Mouse (Mus musculus) telencephalon, adult 2 months (tissue): ENCODE results near the gene Galk1.

Source experiments
- DNase-seq: peaks from one replicate; pipeline ENCODE4 v3.0.0-alpha.2; 2011; ENCODE audit warnings: low read depth, low spot score

Galk1 gene

DNA sequence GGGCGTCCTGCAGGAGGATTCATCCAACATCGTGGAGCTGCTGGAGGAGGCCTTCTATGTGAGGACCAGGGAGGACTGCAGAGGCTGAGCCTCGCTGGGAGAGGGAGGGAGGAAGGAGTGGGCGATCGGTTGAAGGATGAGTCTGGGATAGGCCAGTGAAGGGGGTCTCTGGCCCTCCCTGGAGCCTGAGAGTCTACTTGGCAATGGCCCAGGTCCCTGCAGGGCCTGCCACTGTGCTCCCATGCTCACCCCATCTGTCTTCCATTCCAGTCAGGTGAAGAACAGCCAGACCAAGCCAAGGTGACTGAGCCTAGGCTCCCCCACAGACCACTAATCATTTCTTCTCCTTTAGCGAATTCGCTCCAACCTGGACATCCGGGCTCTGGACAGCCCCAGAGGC, 29.2 kb downstream of the Galk1 start:
- DNase-seq: no peak

DNA sequence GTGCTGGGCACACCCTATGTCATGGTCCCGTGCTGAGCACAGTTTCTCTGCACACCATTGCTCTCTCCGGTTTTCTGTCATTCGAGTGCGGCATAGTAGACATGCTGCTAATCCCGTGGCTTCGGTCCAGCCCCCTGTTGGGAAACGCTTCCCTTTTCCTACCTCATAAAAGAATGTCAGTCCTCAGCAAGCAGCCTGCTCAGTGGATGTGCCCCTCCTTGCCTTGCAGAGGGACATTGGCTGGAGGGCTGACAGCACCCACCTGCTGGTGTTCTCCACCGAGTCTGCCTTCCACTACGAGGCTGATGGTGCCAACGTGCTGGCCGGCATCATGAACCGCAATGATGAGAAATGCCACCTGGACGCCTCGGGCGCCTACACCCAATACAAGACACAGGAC, 30.0 kb downstream of the Galk1 start:
- no peak for DNase-seq

DNA sequence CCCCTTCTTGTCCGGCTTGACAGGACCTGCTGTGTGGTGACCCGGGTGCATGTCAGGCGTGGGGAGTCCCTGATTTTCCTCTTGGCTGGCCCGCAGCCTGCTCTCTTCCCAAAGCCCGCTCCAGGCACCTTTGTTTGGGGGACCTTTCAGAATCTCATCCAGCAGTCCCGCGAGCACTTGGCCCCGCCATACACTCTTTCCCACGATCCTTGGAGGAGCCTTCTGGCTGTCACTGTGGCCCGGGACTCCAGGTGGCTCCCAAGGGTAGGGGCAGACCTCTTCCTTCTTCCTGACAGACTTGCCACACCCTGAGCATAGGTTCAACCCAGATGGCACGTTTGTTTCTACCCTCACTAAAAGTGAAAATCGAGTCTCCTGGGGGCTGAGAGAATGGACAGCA, 37.0 kb downstream of the Galk1 start:
- no peak for DNase-seq

DNA sequence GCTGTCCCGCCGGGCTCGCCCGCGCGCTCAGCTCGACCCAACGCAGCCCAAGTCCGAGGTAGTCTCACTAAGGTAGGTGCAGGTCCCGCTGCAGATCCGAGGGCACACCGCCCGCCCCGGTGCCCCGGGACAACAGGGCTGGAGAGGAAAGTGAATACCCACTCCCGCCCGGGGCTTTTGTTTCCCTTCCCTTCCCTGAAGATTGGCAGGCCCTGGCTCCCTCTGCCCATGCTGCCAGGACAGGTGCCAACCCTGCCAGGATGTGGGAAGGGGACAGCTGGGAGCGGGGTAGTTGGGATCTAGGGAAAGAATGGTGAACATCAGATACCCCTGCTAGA, 37.5 kb downstream of the Galk1 start:
- no peak for DNase-seq

DNA sequence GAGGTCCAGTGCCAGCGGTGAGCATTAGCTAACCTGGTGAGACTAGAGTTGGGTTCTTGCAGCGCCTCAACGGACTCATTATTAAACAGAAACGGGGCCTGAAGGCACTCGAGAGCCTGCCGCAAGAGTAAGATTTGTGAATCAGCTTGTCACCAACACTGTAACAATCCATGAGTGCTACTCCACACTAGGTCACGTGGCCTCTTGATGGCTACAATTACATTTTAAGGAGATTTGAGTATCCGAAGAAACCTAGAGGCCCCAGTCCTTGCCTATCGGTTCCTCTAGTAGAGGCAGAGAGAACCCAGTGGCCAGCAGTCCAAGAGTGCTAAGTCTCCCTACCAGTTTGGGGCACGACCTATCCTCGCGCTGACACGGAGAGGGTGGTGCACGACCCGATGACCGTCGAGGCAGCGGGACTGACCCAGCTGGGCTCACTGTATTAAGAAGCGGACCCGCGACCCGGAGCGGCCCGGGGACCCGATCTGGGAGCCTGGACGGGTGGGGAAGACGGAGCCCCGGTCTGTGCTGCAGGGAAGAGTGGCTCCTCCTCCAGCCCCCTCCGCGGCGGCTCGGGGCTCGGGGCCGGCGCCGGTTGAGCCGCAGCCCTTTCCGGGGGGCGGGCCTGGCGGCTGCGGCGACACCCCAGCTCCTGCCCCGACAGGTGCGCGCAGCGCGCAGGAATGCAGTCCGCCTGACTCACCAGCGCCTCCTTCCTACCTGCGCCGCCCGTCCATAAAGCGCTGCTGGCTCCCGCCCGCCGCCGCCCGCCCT, 38.0 kb downstream of the Galk1 start, which contains the start of gene Itgb4:
Gene Itgb4, plus strand, starts transcription at position 401 of the 774 bp plus-strand sequence.
- DNase-seq: no peak

DNA sequence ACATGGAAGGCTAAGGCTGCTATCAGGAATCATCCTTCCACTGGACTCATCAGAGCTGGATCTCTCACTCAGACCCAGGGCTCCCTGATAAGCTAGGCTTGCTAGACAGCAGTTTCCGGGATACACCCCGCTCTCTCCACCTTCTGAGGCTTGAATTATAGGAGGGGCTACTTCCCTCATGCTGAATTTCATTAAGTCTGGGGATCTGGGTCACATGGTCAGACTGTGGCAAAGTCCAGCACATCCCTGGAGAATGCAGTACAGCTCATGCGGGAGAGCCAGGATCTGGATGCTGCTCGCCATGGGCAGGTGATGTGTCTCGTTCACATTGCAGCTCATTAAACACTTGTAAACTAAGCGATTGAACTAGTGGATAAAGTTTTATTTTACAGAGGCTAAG, 41.5 kb downstream of the Galk1 start:
- no peak for DNase-seq

DNA sequence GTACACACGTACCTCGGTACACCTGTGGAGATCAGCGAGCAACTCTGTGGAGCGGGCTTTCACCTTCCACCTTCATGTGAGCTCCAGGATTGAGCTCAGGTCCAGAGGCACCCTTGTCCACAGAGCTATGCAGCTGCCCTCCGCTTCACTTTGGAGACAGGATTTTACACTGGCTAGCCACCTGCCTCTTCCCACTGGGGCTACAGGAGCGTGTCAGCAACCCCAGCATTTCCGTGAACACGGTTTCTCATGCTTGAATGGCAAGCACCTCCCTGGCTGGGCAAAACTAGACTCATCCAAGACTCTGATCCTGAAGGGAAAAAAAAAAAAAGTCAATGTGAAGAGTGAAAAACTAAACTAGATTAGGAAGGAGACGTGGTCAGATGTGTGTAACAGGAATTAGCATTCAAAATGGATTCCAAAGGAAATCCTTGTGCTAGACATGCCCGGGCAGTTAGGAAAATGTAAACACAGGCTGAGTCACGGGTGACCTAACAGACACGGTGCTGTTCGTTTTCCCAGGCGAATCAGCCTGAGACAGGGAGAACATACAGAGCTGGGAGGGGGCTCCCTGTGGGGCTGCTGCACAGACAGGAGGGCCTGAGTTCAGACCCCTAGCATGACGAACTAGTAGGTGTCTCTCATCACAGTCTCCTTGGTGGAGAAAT, 42.4 kb downstream of the Galk1 start:
- no peak for DNase-seq

DNA sequence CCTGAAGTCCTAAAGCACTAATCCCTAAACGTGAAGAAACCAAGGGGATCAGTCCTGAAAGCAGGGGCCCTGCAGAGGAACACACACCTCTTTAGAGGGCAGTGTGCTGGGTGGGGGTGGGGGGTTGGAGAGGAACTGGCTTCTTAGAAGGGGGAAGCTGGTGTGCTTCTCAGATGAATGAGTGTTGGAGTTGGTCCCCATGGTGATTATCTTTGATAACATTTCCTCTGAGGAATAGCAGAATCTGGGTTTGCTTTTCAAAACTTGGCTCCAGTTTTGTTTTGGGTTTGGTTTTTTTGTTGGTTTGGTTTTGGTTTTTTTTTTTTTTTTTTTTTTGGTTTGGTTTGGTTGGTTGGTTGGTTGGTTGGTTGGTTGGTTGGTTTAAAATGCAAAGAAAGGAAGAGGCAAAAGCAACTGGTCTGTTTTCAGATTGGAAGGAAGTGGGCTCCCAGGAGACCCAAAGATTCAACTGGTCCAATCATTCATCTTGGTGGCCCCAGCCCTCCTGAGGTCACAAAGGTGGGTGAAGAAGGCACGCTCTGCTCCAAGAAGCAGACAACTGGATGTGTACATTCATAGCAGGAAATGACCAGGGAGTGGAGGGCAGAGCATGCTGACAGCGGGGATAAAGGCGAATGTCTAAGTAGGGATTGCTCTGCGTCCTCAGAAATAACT, 43.7 kb downstream of the Galk1 start:
- no peak for DNase-seq

DNA sequence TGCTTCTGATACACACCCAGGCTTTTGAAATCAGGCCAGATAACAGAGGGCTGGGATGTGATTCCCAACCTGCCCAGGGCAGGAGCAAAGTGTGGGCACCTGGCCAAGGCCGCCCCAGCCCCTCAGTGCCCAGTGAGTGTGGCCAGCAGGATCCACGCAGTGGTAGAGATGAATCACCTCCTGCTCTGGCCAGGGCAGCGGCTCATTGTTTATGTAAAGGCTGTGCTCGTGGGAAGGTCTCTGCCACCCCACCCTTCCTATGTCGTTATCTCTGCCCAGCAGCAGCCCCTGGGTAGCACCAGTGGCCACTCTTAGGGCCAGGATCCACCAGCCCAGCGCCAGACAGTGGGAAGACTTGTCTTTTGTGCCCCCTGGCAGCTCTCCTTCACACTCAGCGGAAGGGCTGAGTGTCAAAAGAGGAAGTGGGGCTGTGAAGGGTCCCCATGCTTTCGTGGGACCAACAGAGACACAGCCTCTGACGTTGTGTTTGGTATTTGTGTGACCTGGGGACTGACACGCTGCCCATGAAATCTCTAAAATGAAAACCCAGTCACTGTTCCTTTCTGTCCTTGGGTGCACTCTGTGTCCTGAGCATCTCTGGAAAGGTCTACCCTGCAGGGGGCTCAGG, 47.4 kb downstream of the Galk1 start:
- DNase-seq: no peak

DNA sequence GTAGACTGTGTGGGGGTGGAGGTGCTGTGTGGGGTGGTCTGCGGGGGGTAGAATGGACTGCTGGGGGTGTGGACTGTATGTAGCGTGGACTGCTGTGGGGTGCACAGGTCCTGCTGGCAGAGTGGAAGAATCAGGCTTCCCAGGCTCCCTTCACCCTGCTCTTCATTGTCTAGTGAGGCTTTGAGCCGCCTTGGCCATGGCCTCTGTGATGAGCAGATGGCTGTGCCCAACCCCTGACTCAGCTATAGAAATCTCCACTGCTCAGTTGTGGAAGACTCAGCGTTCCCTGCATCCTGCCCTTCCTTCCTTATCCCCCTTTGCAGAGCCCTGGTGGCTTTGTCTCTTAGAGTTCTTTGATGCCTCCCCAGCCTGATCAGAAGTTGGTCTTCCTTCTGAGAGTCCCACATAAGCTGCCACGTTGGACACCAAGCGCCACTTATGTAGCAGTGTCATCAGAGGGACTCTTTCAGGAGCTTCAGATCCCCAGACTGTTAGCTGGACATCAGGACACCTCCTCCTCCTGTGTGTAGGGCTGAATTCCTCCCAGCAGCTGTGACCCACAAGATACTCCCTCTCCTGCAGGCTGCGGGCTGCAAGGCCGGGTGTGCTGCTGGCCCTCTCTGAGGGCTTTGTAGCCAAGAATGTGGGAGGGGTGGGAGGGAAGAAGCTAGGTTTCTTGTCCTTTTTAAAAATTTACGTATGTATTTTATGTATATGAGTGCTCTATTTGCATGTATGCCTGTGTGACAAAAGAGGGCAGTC, 49.7 kb downstream of the Galk1 start:
- no peak for DNase-seq

DNA sequence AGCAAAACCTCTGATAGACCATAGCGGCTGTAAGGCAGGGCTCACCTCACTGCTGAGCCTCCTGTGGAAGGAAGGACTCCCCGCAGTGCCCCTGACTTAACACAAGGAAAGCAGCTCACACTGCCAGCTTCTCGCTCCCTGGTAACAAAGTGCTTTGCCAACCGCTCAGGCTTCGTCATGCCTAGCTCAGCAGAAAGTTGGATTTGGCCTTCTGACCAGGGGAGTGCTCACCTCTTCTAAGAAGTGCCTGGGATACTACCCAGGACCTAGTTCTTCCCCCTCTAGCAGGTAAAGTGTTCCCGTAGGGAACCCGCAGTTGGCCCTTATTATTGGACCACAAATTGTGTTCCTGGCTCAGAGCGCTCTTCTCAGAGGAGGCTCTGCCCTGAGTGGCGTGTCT, 53.5 kb downstream of the Galk1 start:
- no peak for DNase-seq
